Mouse (Mus musculus): ENCODE results near the gene Sdr42e1. TPM values are rescaled to one million over a fixed set of nuclear protein-coding genes. Genes with fewer than 3 reads are reported as not detected.

Gene Sdr42e1
- polyA plus RNA-seq, 1 experiment from 2014 or later, result 2.1 TPM

- Histone ChIP-seq H3K4me1 (no peaks in the 10 kb centered on the region), H3K4me3 (replicated peaks) (no peak overlapping the region), H3K27ac (replicated peaks) (no peak overlapping the region), H3K4me2 (no peak overlapping the region), H3K36me3 (no peaks in the 10 kb centered on the region), H3K27me3 (replicated peaks) (no peaks in the 10 kb centered on the region), H3K9ac (replicated peaks) (no peak overlapping the region), H3K9me3 (replicated peaks) (0 out of 2 replicates have a peak, but pooled peaks cover 5% of the 10 kb centered on the region)
- 92% methylated on average over 4 of the region's 4 CpGs for WGBS
- ATAC-seq (ENCODE audit: low FRiP score), result no peak
Measured at GRCm38 (mm10) chr8:117692131-117692530, 18.6 kb upstream of the Sdr42e1 start.

- Histone ChIP-seq H3K4me2 (no peak overlapping the region), H3K4me3 (replicated peaks) (no peak overlapping the region), H3K4me1 (no peaks in the 10 kb centered on the region; the same call in 1 of the 2 replicates), H3K27me3 (replicated peaks) (no peaks in the 10 kb centered on the region), H3K36me3 (no peaks in the 10 kb centered on the region), H3K27ac (replicated peaks) (no peak overlapping the region), H3K9ac (replicated peaks) (no peak overlapping the region), H3K9me3 (replicated peaks) (no peaks in the 10 kb centered on the region)
- WGBS, result 85% methylated on average over 7 of the region's 7 CpGs
- ATAC-seq (ENCODE audit: low FRiP score), result no peak
Measured at GRCm38 (mm10) chr8:117687890-117688289, 14.4 kb upstream of the Sdr42e1 start.

DNA sequence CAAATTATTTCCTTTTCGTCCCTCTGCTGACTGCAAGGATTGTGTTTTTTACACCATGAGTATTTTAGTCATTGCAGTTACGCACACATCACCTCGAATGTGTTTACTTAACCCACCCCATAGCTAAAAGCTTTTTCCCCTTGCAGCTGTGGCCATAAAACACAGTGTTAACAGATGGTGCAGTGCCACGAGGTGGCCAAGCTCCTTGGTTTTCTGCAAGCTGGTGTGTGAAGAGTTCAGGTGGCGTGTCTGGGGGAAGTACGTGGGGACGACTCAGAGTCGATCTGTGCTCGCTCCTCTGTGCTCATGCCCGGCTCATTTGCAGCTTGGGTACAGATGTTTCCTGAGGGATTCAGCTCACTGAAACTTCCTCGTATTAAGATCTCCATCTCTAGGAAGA lies 11.0 kb upstream of the Sdr42e1 start:
- no peak overlapping the region for H3K9ac ChIP-seq (replicated peaks)
- H3K27me3 ChIP-seq (replicated peaks), result 0 out of 2 replicates have a peak, but pooled peaks cover 2% of the 10 kb centered on the region
- H3K9me3 ChIP-seq (replicated peaks), result no peaks in the 10 kb centered on the region
- no peak overlapping the region for H3K4me2 ChIP-seq
- no peak overlapping the region for H3K27ac ChIP-seq (replicated peaks)
- no peaks in the 10 kb centered on the region for H3K36me3 ChIP-seq
- H3K4me3 ChIP-seq (replicated peaks), result no peak overlapping the region
- WGBS, result 36% methylated on average over 11 of the region's 11 CpGs
- H3K4me1 ChIP-seq, result no peaks in the 10 kb centered on the region; the same call in 1 of the 2 replicates
- no peak for ATAC-seq (ENCODE audit: low FRiP score)

GRCm38 (mm10) chr8:117683925-117684472 lies 10.5 kb upstream of the Sdr42e1 start:
- WGBS, result 55% methylated on average over 10 of the region's 10 CpGs
- Histone ChIP-seq H3K4me3 (replicated peaks) (no peak overlapping the region), H3K4me2 (no peak overlapping the region), H3K4me1 (no peaks in the 10 kb centered on the region; the same call in 1 of the 2 replicates), H3K27me3 (replicated peaks) (0 out of 2 replicates have a peak, but pooled peaks cover 2% of the 10 kb centered on the region), H3K36me3 (no peaks in the 10 kb centered on the region), H3K9me3 (replicated peaks) (no peaks in the 10 kb centered on the region), H3K9ac (replicated peaks) (no peak overlapping the region), H3K27ac (replicated peaks) (no peak overlapping the region)
- no peak for ATAC-seq (ENCODE audit: low FRiP score)

- Histone ChIP-seq H3K36me3 (no peaks in the 10 kb centered on the region), H3K9me3 (replicated peaks) (no peaks in the 10 kb centered on the region), H3K4me3 (replicated peaks) (no peak overlapping the region), H3K27ac (replicated peaks) (no peak overlapping the region), H3K27me3 (replicated peaks) (0 out of 2 replicates have a peak, but pooled peaks cover 2% of the 10 kb centered on the region), H3K9ac (replicated peaks) (no peak overlapping the region), H3K4me1 (peaks cover 1% of the 10 kb centered on the region; the same call in 1 of the 2 replicates), H3K4me2 (no peak overlapping the region)
- no peak for ATAC-seq (ENCODE audit: low FRiP score)
- 85% methylated on average over 4 of the region's 4 CpGs for WGBS
Measured at GRCm38 (mm10) chr8:117678650-117679049, 5.2 kb upstream of the Sdr42e1 start.

DNA sequence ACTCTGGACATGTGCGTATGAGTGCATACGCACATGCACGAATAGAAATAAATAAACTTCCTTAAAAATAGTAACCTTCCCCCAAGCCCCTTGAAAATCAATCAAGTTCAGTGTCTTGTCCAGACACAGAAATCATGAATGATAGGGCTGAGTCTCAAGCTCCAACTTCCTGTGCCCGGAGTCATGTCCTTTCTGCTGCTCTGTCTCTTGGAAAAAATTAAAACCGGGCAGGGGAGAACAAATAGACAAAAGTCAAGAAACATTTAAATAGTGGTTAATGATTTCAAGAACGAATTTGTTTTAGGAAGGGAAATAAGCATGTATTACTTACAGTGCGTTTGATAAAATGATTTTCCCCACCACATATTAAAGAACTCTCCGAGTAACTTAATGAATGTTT lies 3.5 kb upstream of the Sdr42e1 start:
- Histone ChIP-seq H3K9me3 (replicated peaks) (no peaks in the 10 kb centered on the region), H3K4me2 (no peak overlapping the region), H3K27me3 (replicated peaks) (0 out of 2 replicates have a peak, but pooled peaks cover 2% of the 10 kb centered on the region), H3K36me3 (no peaks in the 10 kb centered on the region), H3K4me3 (replicated peaks) (no peak overlapping the region), H3K27ac (replicated peaks) (no peak overlapping the region), H3K9ac (replicated peaks) (no peak overlapping the region), H3K4me1 (peaks cover 9% of the 10 kb centered on the region; the same call in 1 of the 2 replicates)
- ATAC-seq (ENCODE audit: low FRiP score), result no peak
- WGBS, result 69% methylated on average over 8 of the region's 8 CpGs

GRCm38 (mm10) chr8:117676460-117676859 lies 3.0 kb upstream of the Sdr42e1 start:
- Histone ChIP-seq H3K4me3 (replicated peaks) (no peak overlapping the region), H3K4me1 (peaks cover 9% of the 10 kb centered on the region; the same call in 1 of the 2 replicates), H3K27me3 (replicated peaks) (no peaks in the 10 kb centered on the region), H3K27ac (replicated peaks) (no peak overlapping the region), H3K4me2 (no peak overlapping the region), H3K9ac (replicated peaks) (no peak overlapping the region), H3K9me3 (replicated peaks) (no peaks in the 10 kb centered on the region), H3K36me3 (no peaks in the 10 kb centered on the region)
- ATAC-seq (ENCODE audit: low FRiP score), result no peak
- 86% methylated on average over 9 of the region's 9 CpGs for WGBS

DNA sequence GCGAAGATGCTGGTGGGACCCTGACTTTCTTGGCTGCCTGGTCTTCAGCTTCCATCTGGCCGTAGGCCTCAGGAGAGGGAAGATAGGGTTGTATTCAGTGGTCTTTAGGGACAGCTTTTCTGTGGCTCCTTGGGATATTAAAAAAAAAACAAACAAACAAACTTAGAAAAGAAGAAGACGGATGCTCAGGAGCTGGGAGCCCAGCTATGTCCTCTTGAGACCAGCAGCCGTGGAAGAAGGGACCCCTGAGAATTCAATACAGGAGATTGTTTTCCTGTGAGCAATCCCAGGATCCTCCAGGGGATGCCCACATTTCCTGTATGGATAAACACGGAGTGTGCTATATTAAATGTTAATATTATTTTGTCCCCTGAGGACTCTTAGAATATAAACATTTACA lies 1.7 kb upstream of the Sdr42e1 start:
- no peak for ATAC-seq (ENCODE audit: low FRiP score)
- no peak overlapping the region for H3K27ac ChIP-seq (replicated peaks)
- peaks cover 14% of the 10 kb centered on the region for H3K4me1 ChIP-seq
- no peaks in the 10 kb centered on the region for H3K36me3 ChIP-seq
- H3K4me2 ChIP-seq, result no peak overlapping the region
- H3K4me3 ChIP-seq (replicated peaks), result no peak overlapping the region
- WGBS, result 67% methylated on average over 5 of the region's 5 CpGs
- no peaks in the 10 kb centered on the region for H3K9me3 ChIP-seq (replicated peaks)
- H3K27me3 ChIP-seq (replicated peaks), result no peaks in the 10 kb centered on the region
- no peak overlapping the region for H3K9ac ChIP-seq (replicated peaks)

DNA sequence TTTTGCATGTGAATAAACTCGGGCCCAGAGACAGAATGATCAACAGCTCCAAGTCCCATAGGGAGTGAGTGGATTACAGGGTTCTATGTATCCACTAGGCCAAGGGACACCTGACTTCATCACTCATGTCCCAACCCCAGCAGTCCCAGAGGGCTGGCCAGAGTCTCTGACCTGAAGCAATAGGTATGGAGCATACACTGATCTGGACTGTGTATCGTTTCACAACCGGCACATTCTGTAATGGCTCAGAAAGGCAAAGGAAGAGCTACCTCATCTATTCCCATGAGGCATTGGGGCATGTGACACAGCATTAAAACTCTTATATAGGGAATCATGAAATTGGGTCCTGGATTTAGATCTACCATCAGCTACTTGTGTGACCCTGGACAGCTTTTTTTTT lies 931 bp downstream of the Sdr42e1 start:
- H3K9me3 ChIP-seq (replicated peaks), result no peaks in the 10 kb centered on the region
- no peak overlapping the region for H3K9ac ChIP-seq (replicated peaks)
- no peaks in the 10 kb centered on the region for H3K36me3 ChIP-seq
- H3K4me2 ChIP-seq, result no peak overlapping the region
- WGBS, result 66% methylated on average over 3 of the region's 3 CpGs
- ATAC-seq (ENCODE audit: low FRiP score), result no peak
- H3K27me3 ChIP-seq (replicated peaks), result no peaks in the 10 kb centered on the region
- H3K27ac ChIP-seq (replicated peaks), result no peak overlapping the region
- no peak overlapping the region for H3K4me3 ChIP-seq (replicated peaks)
- H3K4me1 ChIP-seq, result peaks cover 15% of the 10 kb centered on the region

GRCm38 (mm10) chr8:117670461-117670860 lies 3.0 kb downstream of the Sdr42e1 start:
- Histone ChIP-seq H3K4me1 (peaks cover 15% of the 10 kb centered on the region), H3K36me3 (no peaks in the 10 kb centered on the region), H3K27ac (replicated peaks) (no peak overlapping the region), H3K27me3 (replicated peaks) (no peaks in the 10 kb centered on the region), H3K4me3 (replicated peaks) (no peak overlapping the region), H3K9ac (replicated peaks) (no peak overlapping the region), H3K4me2 (no peak overlapping the region; the same call in 1 of the 2 replicates), H3K9me3 (replicated peaks) (no peaks in the 10 kb centered on the region)
- WGBS, result 10% methylated on average over 11 of the region's 11 CpGs
- ATAC-seq (ENCODE audit: low FRiP score), result no peak

DNA sequence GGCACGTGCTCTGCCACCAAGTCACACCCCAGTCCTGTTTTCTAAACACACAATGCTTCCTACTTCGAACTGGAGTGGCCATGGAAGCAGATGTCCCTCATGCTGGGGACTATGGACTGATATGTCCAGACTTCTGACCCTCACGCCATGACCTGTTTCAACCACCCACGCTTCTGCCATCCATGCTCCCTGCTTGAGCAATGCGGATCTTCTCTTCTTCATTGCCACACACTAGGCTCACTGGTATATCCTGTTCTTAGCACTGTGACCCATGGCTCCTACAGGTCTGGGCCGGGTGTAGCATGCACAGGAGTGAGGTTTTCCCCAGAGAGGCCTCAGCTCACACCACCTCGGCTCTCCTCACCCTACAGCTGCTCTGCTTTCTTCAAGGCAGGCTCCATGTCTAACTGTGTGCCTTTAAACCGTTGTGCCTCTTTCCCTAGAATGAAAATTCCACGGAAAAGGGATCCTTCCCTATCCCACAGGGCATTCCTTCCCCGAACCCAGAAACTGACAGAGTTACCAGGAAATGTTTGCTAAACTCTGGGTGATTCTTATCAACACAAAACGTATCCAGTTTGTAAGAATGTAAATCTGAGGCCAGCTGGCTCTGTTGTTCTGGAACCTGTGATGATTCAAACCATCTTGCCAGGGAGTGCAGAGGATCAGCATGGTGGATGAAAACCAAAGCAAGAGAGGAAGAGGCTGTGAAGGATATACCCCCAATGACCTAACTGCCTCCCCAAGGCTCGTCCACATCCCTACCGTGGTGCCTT lies 6.0 kb downstream of the Sdr42e1 start:
- H3K27me3 ChIP-seq (replicated peaks), result no peaks in the 10 kb centered on the region
- no peaks in the 10 kb centered on the region for H3K9me3 ChIP-seq (replicated peaks)
- peaks cover 6% of the 10 kb centered on the region for H3K4me1 ChIP-seq
- H3K4me3 ChIP-seq (replicated peaks), result no peak overlapping the region
- no peak for ATAC-seq (ENCODE audit: low FRiP score)
- H3K27ac ChIP-seq (replicated peaks), result no peak overlapping the region
- 0 out of 2 replicates have a peak, but pooled peaks cover 4% of the 10 kb centered on the region for H3K36me3 ChIP-seq
- no peak overlapping the region for H3K9ac ChIP-seq (replicated peaks)
- H3K4me2 ChIP-seq, result no peak overlapping the region
- 87% methylated on average over 13 of the region's 13 CpGs for WGBS

All from neural tube, embryonic 15.5 days (tissue).